Comparison of ENCODE assay signal across 10 mouse cellular contexts in genomic region chr17:34169279-34169678, GRCm38 (mm10). TPM values are rescaled to one million over a fixed set of nuclear protein-coding genes. Genes with fewer than 3 reads are reported as not detected.
DNase-seq lines count a peak whose midpoint lies in the region; ATAC-seq and TF ChIP-seq lines count a peak whose summit lies in the region.
"Had no signal": no experiment of that assay in that cellular context is flagged by ENCODE, and none has a peak within 500 bp of the region (broad histone marks: within the 10 kb centered on the region; RNA-seq: fewer than 3 reads in every experiment).

No protein-coding gene starts in this region.

- H3K27me3 ChIP-seq in forebrain, postnatal 0 days (ENCODE audit: insufficient read depth, low read length), result no peaks in the 10 kb centered on the region
- no peaks in the 10 kb centered on the region for H3K27me3 ChIP-seq in liver, postnatal 0 days (ENCODE audit: insufficient read depth, low read length)
- H3K27me3 ChIP-seq in stomach, postnatal 0 days (ENCODE audit: control insufficient read depth, insufficient read depth, low read length), result no peaks in the 10 kb centered on the region
- H3K27me3 ChIP-seq: neural tube, embryonic 12.5 days had no signal

- no peaks in the 10 kb centered on the region for H3K4me1 ChIP-seq in forebrain, postnatal 0 days (ENCODE audit: insufficient read depth)
- peaks cover 3% of the 10 kb centered on the region for H3K4me1 ChIP-seq in liver, postnatal 0 days (ENCODE audit: insufficient read depth)
- H3K4me1 ChIP-seq in stomach, postnatal 0 days (replicated peaks; ENCODE audit: control insufficient read depth, insufficient read depth), result no peaks in the 10 kb centered on the region
- H3K4me1 ChIP-seq: neural tube, embryonic 12.5 days had no signal

- H3K27ac ChIP-seq in forebrain, postnatal 0 days (ENCODE audit: low read depth, low read length), result no peak overlapping the region
- no peak overlapping the region for H3K27ac ChIP-seq in liver, postnatal 0 days (ENCODE audit: low read depth)
- H3K27ac ChIP-seq in stomach, postnatal 0 days (replicated peaks), result no peak overlapping the region
- H3K27ac ChIP-seq: neural tube, embryonic 12.5 days had no signal

- peak; percentile 69 for TF ChIP-seq CTCF in forebrain, postnatal 0 days (IDR thresholded peaks at IDR 0.05; ENCODE audit: low read depth)
- TF ChIP-seq CTCF in liver, postnatal 0 days (IDR thresholded peaks at IDR 0.05; ENCODE audit: low read depth), result peak; percentile 79
- peak; percentile 85 for TF ChIP-seq CTCF in stomach, postnatal 0 days (IDR thresholded peaks at IDR 0.05; ENCODE audit: low read depth)

- H3K36me3 ChIP-seq in forebrain, postnatal 0 days (ENCODE audit: insufficient read depth), result no peaks in the 10 kb centered on the region
- H3K36me3 ChIP-seq in liver, postnatal 0 days (replicated peaks; ENCODE audit: insufficient read depth, low read length), result no peaks in the 10 kb centered on the region
- H3K36me3 ChIP-seq in stomach, postnatal 0 days (ENCODE audit: control insufficient read depth, insufficient read depth, low read length), result no peaks in the 10 kb centered on the region
- H3K36me3 ChIP-seq: G1E; neural tube, embryonic 12.5 days had no signal

- 0% methylated on average over 2 of the region's 2 CpGs for WGBS in forebrain, postnatal 0 days
- WGBS in liver, postnatal 0 days (ENCODE audit: insufficient replicate concordance), result 2% methylated on average over 2 of the region's 2 CpGs
- 0% methylated on average over 2 of the region's 2 CpGs for WGBS in stomach, postnatal 0 days

- TF ChIP-seq EP300 in liver, postnatal 0 days (IDR thresholded peaks at IDR 0.05; ENCODE audit: low read depth), result no peak
- TF ChIP-seq EP300 in stomach, postnatal 0 days (optimal IDR thresholded peaks at IDR 0.05), result no peak

- no peaks in the 10 kb centered on the region for H3K9me3 ChIP-seq in forebrain, postnatal 0 days (ENCODE audit: low read length)
- no peaks in the 10 kb centered on the region for H3K9me3 ChIP-seq in liver, postnatal 0 days (ENCODE audit: low read length)
- H3K9me3 ChIP-seq in stomach, postnatal 0 days (ENCODE audit: control insufficient read depth, low read length), result 0 out of 2 replicates have a peak, but pooled peaks cover 4% of the 10 kb centered on the region
- H3K9me3 ChIP-seq: neural tube, embryonic 12.5 days had no signal

- no peak overlapping the region for H3K4me3 ChIP-seq in forebrain, postnatal 0 days (ENCODE audit: low read depth, low read length)
- H3K4me3 ChIP-seq in liver, postnatal 0 days (ENCODE audit: low read depth, low read length), result no peak overlapping the region
- H3K4me3 ChIP-seq in stomach, postnatal 0 days (ENCODE audit: low read depth, low read length), result no peak overlapping the region
- H3K4me3 ChIP-seq: neural tube, embryonic 12.5 days had no signal

- intact Hi-C loops in left cerebral cortex, postnatal 36 days (cut with DNase I), result loop anchor here (5.0 kb wide), 3 partner anchors 37 to 92 kb away; no protein-coding TSS in a partner anchor

- no peak overlapping the region for H3K4me2 ChIP-seq in forebrain, postnatal 0 days (ENCODE audit: low read depth)
- H3K4me2 ChIP-seq in liver, postnatal 0 days (ENCODE audit: low read depth, low read length), result no peak overlapping the region
- H3K4me2 ChIP-seq in stomach, postnatal 0 days (replicated peaks; ENCODE audit: low read depth), result no peak overlapping the region
- H3K4me2 ChIP-seq: neural tube, embryonic 12.5 days had no signal

- peak; percentile 29; the same call in 1 of the 2 replicates for ATAC-seq in forebrain, postnatal 0 days
- ATAC-seq in liver, postnatal 0 days, result no peak
- peak; percentile 53; the same call in 1 of the 2 replicates for ATAC-seq in stomach, postnatal 0 days (ENCODE audit: low FRiP score, low TSS enrichment)

- no peak overlapping the region for H3K9ac ChIP-seq in forebrain, postnatal 0 days
- no peak overlapping the region for H3K9ac ChIP-seq in liver, postnatal 0 days (replicated peaks)
- no peak overlapping the region for H3K9ac ChIP-seq in stomach, postnatal 0 days (ENCODE audit: low read length)
- H3K9ac ChIP-seq: neural tube, embryonic 12.5 days had no signal

- peak; percentile 54 for DNase-seq in adrenal gland, postnatal 10 days
- no peak for DNase-seq in adrenal gland, adult 8-10 months
- DNase-seq in left cerebral cortex, adult 18-20 months (ENCODE audit: low spot score in 2 of 2), result peak; percentile 16 to 26
- no peak for DNase-seq in left cerebral cortex, postnatal 36 days (ENCODE audit: low spot score in 2 of 2)
- DNase-seq in T-cell, adult 2 months (ENCODE audit: low spot score), result peak; percentile 64
- DNase-seq in forebrain, postnatal 0 days, result peak; percentile 55
- DNase-seq in liver, postnatal 0 days, result peak; percentile 54
- peak; percentile 49 for DNase-seq in stomach, postnatal 0 days (ENCODE audit: low spot score)

RNA-seq across cellular contexts. Expression of gene H2-DMb1, which starts 16.4 kb away (rescaled TPM):
- total RNA-seq in adrenal gland, postnatal 10 days (2021), result 1 to 10 TPM; 3.6 to 5.8 TPM
- total RNA-seq in adrenal gland, adult 8-10 months (2022), result 10 to 100 TPM in 2 of 4 experiments, 1 to 10 TPM in 2; 5.2 to 11.5 (median 10.5) TPM
- 1 to 10 TPM; 2.2 to 2.7 TPM for total RNA-seq in left cerebral cortex, adult 18-20 months (2021)
- 1 to 10 TPM in 1 of 2 experiments, under 1 TPM in 1; 0.94 to 1.1 TPM for total RNA-seq in left cerebral cortex, postnatal 36 days (2021)
- total RNA-seq in forebrain, postnatal 0 days (2014; rRNA removed), result 0.62 and 2.8 TPM in 2 replicates
- 1.5 and 1.7 TPM in 2 replicates for polyA plus RNA-seq in forebrain, postnatal 0 days (2015; fragmentation: Nextera tagmentation; extraction: Ambion mirVana)
- 3.9 and 4.0 TPM in 2 replicates for polyA plus RNA-seq in liver, postnatal 0 days (2015; fragmentation: Nextera tagmentation; extraction: Ambion mirVana)
- polyA plus RNA-seq in stomach, postnatal 0 days (2015; fragmentation: Nextera tagmentation; extraction: Ambion mirVana), result 2.1 and 2.6 TPM in 2 replicates

RNA-seq across cellular contexts. Expression of gene Tap1, which starts 18.1 kb away (rescaled TPM):
- 10 to 100 TPM; 11.9 to 15.5 TPM for total RNA-seq in adrenal gland, postnatal 10 days (2021)
- total RNA-seq in adrenal gland, adult 8-10 months (2022), result 10 to 100 TPM; 19.5 to 22.2 (median 21.3) TPM
- total RNA-seq in left cerebral cortex, adult 18-20 months (2021), result 1 to 10 TPM; 3.1 to 3.2 TPM
- 1 to 10 TPM; 1.9 to 2.0 TPM for total RNA-seq in left cerebral cortex, postnatal 36 days (2021)
- total RNA-seq in forebrain, postnatal 0 days (2014; rRNA removed), result 5.2 and 7.5 TPM in 2 replicates
- polyA plus RNA-seq in forebrain, postnatal 0 days (2015; fragmentation: Nextera tagmentation; extraction: Ambion mirVana), result 4.6 and 5.0 TPM in 2 replicates
- 8.8 and 9.3 TPM in 2 replicates for polyA plus RNA-seq in liver, postnatal 0 days (2015; fragmentation: Nextera tagmentation; extraction: Ambion mirVana)
- 7.0 and 8.3 TPM in 2 replicates for polyA plus RNA-seq in stomach, postnatal 0 days (2015; fragmentation: Nextera tagmentation; extraction: Ambion mirVana)

RNA-seq across cellular contexts. Expression of gene Psmb9, which starts 18.3 kb away (rescaled TPM):
- total RNA-seq in adrenal gland, postnatal 10 days (2021), result 10 to 100 TPM; 13.5 to 18.2 TPM
- 10 to 100 TPM; 16.7 to 30.6 (median 25.5) TPM for total RNA-seq in adrenal gland, adult 8-10 months (2022)
- total RNA-seq in left cerebral cortex, adult 18-20 months (2021), result 1 to 10 TPM; 2.6 to 2.8 TPM
- 1 to 10 TPM in 1 of 2 experiments, under 1 TPM in 1; 0.77 to 1.1 TPM for total RNA-seq in left cerebral cortex, postnatal 36 days (2021)
- total RNA-seq in forebrain, postnatal 0 days (2014; rRNA removed), result 1.2 and 1.9 TPM in 2 replicates
- 2.0 and 2.3 TPM in 2 replicates for polyA plus RNA-seq in forebrain, postnatal 0 days (2015; fragmentation: Nextera tagmentation; extraction: Ambion mirVana)
- 20.4 and 22.9 TPM in 2 replicates for polyA plus RNA-seq in liver, postnatal 0 days (2015; fragmentation: Nextera tagmentation; extraction: Ambion mirVana)
- 11.9 and 12.8 TPM in 2 replicates for polyA plus RNA-seq in stomach, postnatal 0 days (2015; fragmentation: Nextera tagmentation; extraction: Ambion mirVana)

RNA-seq across cellular contexts. Expression of gene H2-DMb2, which starts 26.2 kb away (rescaled TPM):
- 1 to 10 TPM; 4.5 to 4.8 TPM for total RNA-seq in adrenal gland, postnatal 10 days (2021)
- total RNA-seq in adrenal gland, adult 8-10 months (2022), result 1 to 10 TPM; 2.0 to 4.5 (median 4.0) TPM
- 1 to 10 TPM; 1.2 to 1.8 TPM for total RNA-seq in left cerebral cortex, adult 18-20 months (2021)
- under 1 TPM; 0.59 to 0.93 TPM for total RNA-seq in left cerebral cortex, postnatal 36 days (2021)
- 2.2 and 2.4 TPM in 2 replicates for total RNA-seq in forebrain, postnatal 0 days (2014; rRNA removed)
- polyA plus RNA-seq in forebrain, postnatal 0 days (2015; fragmentation: Nextera tagmentation; extraction: Ambion mirVana), result 0.72 and 1.0 TPM in 2 replicates
- 1.9 and 2.1 TPM in 2 replicates for polyA plus RNA-seq in liver, postnatal 0 days (2015; fragmentation: Nextera tagmentation; extraction: Ambion mirVana)
- 0.45 and 0.53 TPM in 2 replicates for polyA plus RNA-seq in stomach, postnatal 0 days (2015; fragmentation: Nextera tagmentation; extraction: Ambion mirVana)
- total RNA-seq: G1E had no signal
- polyA plus RNA-seq: G1E had no signal

RNA-seq across cellular contexts. Expression of gene Psmb8, which starts 28.2 kb away (rescaled TPM):
- 10 to 100 TPM; 22.8 to 29.1 TPM for total RNA-seq in adrenal gland, postnatal 10 days (2021)
- 10 to 100 TPM; 30.4 to 41.2 (median 36.4) TPM for total RNA-seq in adrenal gland, adult 8-10 months (2022)
- total RNA-seq in left cerebral cortex, adult 18-20 months (2021), result 1 to 10 TPM; 4.6 to 5.5 TPM
- 1 to 10 TPM; 2.1 to 3.4 TPM for total RNA-seq in left cerebral cortex, postnatal 36 days (2021)
- total RNA-seq in forebrain, postnatal 0 days (2014; rRNA removed), result 1.5 and 2.9 TPM in 2 replicates
- polyA plus RNA-seq in forebrain, postnatal 0 days (2015; fragmentation: Nextera tagmentation; extraction: Ambion mirVana), result 4.8 and 7.2 TPM in 2 replicates
- 49.7 and 51.6 TPM in 2 replicates for polyA plus RNA-seq in liver, postnatal 0 days (2015; fragmentation: Nextera tagmentation; extraction: Ambion mirVana)
- polyA plus RNA-seq in stomach, postnatal 0 days (2015; fragmentation: Nextera tagmentation; extraction: Ambion mirVana), result 15.5 and 16.2 TPM in 2 replicates

Comparison
In these comparisons a context has a peak if more than half of its experiments do, and no peak if none do; other contexts are left out.
1. DNase-seq: peak in adrenal gland, postnatal 10 days (single experiment), left cerebral cortex, adult 18-20 months (2 of 2), T-cell, adult 2 months (single experiment), forebrain, postnatal 0 days (single experiment), liver, postnatal 0 days (single experiment) and stomach, postnatal 0 days (single experiment); none in adrenal gland, adult 8-10 months (single experiment) and left cerebral cortex, postnatal 36 days (0 of 2).
2. Peak in every context shown above with its lines, with median percentiles within 50 percentile points of each other: CTCF ChIP-seq.